Mouse (Mus musculus) neutrophil, adult 5-6 weeks (primary cell): ENCODE measurements around the gene Hsd17b13. TPM values are rescaled to one million over a fixed set of nuclear protein-coding genes. Genes with fewer than 3 reads are reported as not detected.
"Not testable (repeated sequence)": the region's sequence is repeated elsewhere in the genome, so short reads cannot be mapped to it uniquely, and the experiment has no call there.

ENCODE experiments used
- ATAC-seq: fragments of 151-379, 151-347 bp; 2 replicates; pipeline ENCODE4 v1.8.0; 2017; ENCODE audit warnings: mild to moderate bottlenecking, moderate TSS enrichment; ENCODE audit not compliant: insufficient number of reproducible peaks, poor library complexity, low FRiP score, severe bottlenecking; ENCODE audit errors: extremely low read depth
- total RNA-seq: library from RNA; stranded (forward); fragments of 200-1000 nt; gene quantifications from 2 replicates; pipeline ENCODE4 v1.2.3, GENCODE M21; 2017

Gene Hsd17b13
- total RNA-seq, 1 experiment from 2014 or later, result 0.35 TPM

DNA sequence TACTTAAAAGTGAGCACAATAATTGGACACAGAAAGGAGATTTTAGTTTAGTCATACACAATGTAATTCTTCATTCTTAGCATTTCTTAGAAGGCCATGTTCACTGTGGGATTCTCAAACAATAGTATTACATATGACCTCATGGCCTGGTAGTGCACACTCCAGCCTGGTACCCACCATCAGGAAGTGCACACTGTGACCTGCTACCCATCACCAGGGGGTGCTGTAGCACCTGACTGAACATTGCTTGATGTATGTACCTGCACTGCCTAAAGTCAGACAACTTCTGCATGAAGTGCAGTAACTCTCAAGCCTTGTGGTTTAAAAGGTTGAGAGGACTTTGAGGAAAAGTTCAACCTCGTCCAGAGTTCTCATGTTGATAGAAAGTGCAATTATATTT is 16.4 kb upstream of the Hsd17b13 start:
- 0 out of 2 replicates have a peak, but pooled peaks have one; percentile 48 for ATAC-seq

DNA sequence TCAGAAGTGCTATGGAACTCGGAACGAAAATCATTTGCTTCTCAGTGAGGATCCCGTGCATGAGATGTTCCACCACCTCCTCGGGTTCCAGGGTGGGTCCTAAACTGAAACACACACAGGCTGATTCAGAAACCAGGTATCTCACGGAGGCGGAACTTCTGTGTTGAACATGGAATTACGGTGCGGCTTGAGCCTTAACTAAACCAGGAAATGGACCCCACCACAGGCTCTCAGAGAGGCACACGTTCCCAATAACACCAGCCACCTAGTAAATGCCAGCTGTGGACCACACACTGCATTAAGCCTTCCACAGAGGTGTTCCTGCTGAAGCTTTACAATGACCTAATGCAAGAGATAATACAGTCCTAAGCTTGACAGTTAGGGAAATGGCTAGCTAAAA is 15.6 kb upstream of the Hsd17b13 start:
- no peak for ATAC-seq

DNA sequence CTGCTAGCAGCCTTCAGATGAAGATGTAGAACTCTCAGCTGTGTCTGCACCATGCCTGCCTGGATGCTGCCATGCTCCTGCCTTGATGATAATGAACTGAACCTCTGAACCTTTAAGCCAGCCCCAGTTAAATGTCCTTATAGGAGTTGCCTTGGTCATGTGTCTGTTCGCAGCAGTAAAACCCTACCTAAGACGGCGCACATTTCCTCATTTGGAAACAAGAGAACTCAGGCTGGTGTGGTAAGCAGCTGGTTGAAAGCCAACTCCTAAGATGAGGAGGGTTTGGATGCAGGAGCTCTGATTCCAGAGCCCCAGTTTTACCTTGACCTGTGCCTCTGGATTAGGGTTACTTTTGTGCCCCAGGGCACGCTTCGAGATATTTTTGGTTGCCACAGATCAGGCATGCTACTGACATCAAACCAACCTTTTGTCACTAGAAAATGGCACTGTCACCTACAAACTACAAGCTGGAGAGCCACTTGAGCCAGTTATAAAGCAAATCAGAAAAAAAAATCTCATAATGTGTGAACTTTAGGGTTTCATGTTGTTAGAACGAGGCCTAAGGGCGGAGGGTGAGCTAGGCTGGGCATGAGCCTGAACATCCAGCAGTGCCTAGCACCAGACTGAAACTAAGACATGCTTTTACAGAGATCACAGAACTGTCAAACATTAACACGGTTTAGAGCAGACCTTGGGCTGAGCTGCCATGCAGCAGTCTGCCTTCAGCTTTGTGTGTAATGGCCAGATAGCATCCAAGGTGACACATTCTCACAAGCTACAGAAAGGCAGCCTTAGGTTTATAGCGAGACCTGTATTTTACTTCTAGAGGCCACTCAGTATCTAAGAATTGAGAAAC is 3.7 kb upstream of the Hsd17b13 start:
- ATAC-seq, result no peak

DNA sequence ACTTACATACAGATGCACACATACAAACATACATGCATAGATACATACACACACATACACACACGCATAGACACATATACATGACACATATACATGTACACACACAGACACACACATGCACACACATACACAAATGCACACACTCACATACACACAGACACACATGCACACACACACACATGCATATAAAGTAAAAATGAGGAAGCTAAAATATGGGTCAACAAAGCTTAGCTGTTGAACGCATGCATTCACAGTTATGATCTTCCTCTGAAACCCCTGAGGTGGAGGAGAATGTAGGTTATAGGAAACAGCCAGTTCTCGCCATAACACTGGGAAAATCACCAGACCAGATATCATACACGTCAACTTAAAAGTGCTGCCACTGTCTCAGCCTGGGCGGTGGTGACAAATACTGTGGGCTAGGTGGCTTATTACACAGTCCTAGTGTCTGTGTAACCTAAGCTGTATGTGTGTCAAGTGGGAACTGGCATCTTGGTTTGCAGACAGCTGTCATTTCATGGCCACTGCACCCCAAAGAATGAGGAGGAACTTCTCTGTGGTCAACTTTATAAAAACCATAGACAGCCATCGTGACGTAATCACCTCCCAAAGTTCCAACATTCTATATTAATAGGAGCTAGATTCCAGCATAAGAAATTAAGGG is 829 bp upstream of the Hsd17b13 start:
- ATAC-seq, result 0 out of 2 replicates have a peak, but pooled peaks have one; percentile 3

DNA sequence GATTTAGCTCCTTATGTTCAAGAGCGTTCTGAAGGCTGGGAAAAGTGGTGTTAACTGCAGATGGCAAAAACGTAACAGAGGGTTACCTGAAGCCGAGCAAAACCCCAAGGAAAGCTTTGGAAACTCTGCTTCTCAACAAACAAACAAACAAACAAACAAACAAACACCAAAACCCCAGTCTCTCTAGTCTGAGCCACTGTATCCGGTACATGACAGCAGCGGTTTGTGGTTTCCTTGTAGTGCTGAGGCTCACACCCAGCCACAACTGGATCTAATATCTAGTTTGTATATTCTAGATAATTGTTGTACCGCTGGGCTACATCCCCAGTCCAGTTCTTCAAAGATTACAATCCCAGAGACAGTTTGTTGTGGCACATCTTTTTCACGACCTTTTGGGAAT is 1.5 kb downstream of the Hsd17b13 start:
- ATAC-seq, result no peak

DNA sequence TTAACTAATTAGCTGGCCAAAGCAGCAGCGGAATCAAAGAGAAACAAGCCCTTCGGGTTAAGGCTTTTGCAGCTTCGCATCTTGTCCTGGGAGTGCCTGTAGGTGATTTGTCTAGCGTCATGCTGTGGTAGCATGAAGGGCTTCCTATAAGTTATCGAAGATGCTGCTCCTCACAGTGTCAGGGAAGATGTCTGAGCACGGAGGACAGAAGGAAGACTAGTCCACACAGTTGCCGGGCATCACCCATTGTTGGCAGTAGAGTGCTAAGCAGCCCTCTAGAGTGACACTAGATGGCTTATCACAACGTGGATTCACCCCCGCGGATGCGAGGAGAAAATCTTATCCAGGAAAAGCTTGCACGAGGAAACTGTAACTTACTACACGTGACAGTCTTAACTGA is 4.4 kb downstream of the Hsd17b13 start:
- ATAC-seq, result 0 out of 2 replicates have a peak, but pooled peaks have one; percentile 13

DNA sequence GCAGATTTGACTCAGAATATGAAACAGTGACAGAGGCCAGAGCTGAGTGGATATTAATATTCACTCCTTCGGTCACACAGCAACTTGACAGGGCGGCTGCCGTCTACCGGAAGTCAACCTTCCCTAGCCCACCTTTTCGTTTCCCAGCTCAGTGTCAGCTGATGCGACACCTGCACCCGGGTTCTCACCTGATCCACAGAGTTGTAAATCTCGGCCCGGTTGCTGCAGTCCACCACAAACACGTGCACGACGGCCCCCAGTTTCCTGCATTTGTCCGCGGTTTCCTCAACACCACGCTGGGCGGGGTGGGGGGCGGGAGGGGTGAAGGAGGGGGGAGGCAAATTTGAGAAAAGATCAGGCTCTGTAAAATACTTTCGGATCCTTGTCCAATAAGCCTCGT is 4.8 kb downstream of the Hsd17b13 start:
- peak; percentile 36; the same call in 1 of the 2 replicates for ATAC-seq

DNA sequence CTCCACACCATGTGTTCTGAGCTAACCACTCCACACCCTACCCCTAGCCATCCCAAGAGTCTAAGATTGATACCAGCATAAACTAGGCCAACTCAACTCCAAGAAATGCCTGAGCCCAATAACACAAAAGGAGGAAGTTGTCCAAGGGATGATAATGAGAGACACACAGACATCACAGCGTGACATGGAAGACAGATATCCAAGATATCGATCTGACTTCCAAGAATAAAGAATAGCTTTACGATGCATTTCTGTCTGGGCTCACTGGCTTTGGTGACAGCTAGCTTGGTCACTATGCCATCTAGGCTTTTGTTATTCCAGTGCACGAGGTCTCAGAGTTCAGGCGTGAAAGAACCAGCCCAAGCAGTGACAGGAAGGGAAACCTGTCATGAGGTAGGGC is 6.2 kb downstream of the Hsd17b13 start:
- ATAC-seq, result no peak

DNA sequence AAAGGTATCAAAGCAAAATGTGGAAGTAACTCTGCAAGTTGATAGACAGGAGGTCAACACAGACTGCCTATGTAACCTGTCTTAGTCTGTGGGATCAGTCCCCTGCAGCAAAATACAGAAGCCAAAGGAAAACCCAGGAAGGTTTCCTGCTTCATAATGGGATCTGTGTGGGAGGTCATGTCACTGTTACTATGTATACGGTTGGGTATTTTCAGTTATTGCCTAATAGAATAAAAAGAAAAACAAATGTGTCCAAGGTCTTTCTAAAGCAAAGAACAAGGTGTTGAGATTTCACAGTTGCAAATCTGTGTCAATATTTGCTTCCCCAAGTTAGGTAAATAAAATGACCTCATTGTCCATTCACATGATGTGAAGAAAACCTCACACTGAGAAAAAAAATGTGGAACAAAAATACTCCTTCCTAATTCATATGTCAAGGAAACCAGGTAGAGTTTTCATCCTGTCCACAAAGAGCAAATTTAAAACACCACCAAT is 14.2 kb downstream of the Hsd17b13 start:
- no peak for ATAC-seq

DNA sequence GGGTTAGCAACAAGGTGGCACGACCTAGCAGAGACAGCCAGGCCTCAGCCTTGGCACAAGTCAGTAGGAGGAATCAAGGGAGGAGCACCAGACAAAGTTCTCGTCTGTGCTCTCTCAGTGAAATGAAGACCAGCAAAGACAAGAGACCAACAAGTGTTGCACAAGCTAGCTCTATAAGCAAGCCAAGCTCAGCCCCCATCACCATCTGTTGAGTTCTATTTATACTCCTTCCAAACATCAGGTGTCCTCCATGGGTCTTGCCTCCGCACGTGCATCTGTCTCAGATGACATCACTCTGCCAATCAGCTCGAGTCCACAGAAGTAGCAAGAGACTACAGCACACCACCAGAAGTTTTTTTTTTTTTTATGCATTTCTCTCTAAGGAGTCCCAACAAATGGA is 22.6 kb downstream of the Hsd17b13 start:
- ATAC-seq, result no peak

DNA sequence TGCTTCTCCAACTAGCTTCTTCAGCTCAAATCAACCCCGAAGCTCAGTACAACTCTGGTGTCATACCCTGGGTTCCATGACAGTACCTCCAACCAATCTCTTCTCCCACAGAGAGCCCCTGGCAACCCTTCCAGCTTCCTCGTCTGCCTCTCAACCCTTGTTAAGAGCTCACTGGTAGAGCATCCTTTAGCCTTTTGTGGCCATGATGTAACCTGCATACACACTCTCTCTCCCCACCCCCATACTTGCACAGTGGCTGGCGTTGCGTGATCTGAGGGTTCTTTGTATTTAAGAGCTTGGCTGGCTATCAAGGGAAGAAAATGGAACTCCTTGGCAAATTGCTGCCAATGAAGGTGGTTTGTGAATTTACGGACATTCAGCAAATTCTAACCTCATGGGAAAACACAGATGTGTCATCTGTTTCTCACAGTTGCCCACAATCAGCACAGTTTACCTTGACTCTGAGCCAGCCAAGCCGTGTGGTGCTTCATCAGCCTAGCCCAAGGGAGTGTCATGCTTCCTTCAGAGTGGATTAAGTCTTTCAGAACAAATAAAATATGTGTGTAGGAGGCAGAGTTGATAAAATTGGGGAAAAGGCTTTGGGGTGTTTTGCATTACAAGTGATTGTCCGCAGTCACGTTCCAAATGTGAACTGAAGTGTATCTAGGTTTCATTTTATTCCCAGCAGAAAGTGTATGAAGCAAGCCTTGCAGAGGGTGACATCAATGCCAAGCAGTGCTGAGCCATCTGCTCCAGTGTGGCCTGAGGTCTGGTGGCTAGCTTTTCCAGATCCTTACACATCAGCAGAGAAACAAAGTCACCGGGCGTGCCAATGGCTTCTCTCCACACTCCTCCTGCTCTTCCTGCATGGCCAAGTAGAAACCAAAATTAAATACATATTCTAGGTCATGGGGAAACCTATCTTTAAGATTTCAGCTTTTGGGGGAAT is 23.8 kb downstream of the Hsd17b13 start:
- ATAC-seq, result no peak

DNA sequence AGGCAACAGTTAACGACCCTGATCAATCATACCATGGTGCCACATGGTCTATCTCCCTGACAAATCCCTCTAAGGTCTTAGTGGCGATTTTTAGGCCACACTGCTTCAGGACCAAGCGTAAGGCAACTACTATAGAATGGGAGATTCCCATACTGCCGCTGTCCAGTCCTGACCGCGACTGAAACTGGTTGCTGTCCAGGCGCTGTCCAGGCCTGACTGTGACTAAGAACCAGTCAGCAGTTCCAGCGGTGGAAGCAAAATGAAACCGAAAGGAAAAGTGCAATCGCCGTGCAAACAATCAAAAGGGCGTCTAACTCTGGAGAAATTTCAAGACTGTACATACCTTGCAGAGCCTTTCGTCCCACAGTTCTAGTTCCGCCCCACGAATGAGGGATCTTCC is 27.1 kb downstream of the Hsd17b13 start:
- ATAC-seq, result not testable (repeated sequence)

DNA sequence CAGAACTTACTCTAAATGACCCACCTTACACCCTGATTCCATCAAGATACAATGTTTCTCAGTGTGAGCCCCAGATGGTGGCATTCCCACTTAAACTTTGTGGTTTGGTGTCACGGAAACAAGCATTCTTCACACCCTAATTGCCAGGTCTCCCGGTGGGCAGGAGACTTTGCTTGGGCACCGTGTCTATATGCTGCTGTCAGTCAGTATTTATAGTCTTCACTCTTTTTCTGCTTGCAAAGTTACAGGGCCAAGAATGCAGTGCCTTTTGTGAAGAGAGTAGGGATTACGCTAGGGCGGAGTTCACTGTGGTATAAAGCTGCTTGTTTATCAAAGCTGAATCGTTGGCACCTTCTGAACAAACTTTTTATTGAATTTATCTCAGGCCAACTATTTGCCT is 34.0 kb downstream of the Hsd17b13 start:
- ATAC-seq, result no peak

DNA sequence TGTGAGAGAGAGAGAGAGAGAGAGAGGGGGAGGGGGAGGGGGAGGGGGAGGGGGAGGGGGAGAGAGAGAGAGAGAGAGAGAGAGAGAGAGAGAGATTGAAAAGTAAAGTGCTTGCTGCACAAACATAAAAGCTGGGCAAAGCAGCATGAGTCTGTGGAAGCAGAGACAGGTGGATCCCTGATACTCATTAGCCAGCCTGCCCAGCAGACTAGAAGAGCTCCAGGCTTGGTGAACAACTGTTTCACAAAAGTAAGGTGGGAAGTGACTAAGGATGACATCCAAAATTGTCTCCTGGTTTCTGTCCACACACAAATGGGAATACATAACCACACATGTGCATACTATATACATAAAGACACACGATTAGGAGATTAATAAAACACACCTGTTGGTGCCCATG is 37.4 kb downstream of the Hsd17b13 start:
- ATAC-seq, result no peak

DNA sequence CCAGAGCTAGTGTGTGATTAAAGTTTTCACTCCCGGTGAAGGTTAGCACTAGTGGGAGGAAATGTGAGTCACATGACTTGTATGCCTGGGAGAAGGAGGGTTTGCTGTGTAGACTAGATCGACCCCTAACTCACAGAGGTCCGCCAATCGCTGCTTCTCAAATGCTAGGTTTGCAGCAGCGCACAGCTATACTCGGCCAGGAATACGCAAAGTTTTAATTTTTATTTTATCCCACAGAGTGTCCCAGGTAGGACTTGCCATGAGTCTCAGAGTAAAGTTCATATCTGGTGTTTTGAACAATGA is 37.9 kb downstream of the Hsd17b13 start:
- ATAC-seq, result no peak

DNA sequence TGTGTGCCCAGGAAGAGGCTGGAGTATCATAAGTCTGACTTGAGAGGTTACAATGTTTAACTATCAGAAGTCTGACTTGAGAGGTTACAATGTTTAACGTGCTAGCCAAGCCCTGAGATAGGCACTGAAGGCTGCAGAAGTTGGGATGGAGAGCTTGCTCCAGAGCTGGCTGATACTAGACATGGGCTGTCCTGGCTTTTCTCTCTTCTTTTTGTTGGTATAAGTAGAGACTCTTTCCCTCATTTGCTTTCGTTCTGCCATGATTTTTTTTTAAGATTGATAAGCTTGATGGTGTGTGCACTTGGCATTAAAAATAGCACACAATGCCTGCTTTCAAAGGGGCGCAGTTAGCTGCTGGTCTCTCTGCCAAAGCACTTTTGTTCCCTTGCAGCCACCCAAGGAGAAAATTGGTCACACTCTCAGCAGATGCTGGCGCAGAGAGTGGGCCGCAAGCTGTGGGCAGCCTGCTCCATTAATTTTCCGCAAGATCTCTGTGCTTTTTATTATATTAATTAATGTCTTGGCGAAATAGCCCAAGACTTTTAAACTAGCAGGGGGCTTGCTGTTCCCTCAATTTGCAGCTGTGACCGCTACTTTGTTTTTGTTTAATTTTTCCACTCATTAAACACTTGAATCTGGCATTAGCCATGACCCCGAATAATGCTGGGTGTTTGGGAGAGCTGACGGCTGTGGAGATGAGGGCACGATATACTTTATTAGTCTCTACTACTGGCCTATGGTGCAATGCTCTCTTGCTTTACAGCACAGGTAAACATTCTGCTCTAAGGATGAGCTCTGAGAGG is 38.5 kb downstream of the Hsd17b13 start:
- ATAC-seq, result no peak

DNA sequence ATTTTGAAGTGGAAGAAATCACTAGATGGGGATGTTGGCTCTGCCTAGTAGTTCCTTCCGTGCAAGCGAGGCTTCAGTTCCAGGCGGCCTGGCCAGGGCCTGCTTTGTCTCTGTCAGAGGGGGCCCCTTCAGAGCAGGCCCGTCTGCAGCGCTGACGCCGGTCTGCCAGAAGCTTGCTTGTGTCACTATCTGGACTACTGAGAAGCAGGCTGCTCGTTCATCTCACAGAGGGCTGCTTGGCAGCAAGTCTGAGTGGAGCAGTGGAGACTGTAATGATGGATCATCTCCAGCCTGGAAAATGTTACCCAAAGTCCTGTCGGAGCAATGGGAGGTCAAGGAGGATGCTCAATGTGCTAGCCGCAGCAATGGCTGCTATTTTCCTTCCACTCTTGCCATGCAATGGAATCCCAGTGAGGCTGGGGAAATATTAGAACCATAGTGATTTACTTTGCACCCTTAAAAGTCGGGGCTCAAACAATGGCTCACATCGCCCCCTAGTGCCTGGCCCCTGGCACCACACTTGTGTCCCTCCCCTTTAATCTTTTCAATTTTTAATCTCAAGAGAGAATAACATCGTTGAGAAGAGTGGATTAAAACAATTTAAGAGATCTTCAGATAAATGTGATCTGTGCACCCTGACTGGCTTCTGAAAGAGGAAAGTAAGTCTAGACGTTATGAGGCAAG is 40.2 kb downstream of the Hsd17b13 start:
- peak; percentile 44; the same call in 1 of the 2 replicates for ATAC-seq

DNA sequence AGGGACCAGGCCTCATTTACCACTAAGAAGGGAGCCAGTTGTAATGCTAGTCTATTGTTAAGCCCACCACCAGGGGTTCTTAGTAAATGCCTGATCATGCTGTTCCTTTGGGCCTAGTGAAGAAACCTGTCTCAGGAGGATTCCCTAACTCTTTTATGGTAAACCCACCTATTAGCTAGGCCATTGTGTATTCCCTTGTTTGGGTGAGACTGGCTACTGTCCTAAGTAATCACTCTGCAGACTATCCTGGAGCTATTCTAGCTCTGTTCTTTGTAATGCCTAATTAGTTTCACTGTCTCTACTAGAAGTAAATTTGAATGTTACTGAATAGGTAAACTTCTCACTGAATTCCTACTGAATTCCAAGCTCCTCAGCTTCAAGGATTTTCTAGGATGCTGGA is 45.3 kb downstream of the Hsd17b13 start:
- ATAC-seq, result not testable (repeated sequence)
